Mouse (Mus musculus) forebrain, postnatal 0 days (tissue): ENCODE measurements around the gene Ptprn2. TPM values are rescaled to one million over a fixed set of nuclear protein-coding genes. Genes with fewer than 3 reads are reported as not detected.

ENCODE experiments used
- ATAC-seq: fragments of 200-750 bp; cut with Nextera tagmentation; 2 replicates; pipeline ENCODE4 v1.8.0; 2017; ENCODE audit warnings: mild to moderate bottlenecking, moderate library complexity
- DNase-seq: peaks from one replicate; pipeline ENCODE4 v3.0.0-alpha.2; 2015
- H3K27ac ChIP-seq: fragments of 300-500 bp; sonication (generic); 2 replicates; pipeline ENCODE4 v1.5.1; 2014; ENCODE audit warnings: low read depth, mild to moderate bottlenecking, antibody characterized with exemption, low read length, moderate library complexity, mixed read lengths
- H3K27me3 ChIP-seq: fragments of 300-500 bp; sonication (generic); 2 replicates; pipeline ENCODE4 v1.6.1; 2014; ENCODE audit warnings: mild to moderate bottlenecking, low read length, mixed read lengths; ENCODE audit not compliant: insufficient read depth
- H3K36me3 ChIP-seq: fragments of 300-500 bp; sonication (generic); 2 replicates; pipeline ENCODE4 v1.6.1; 2014; ENCODE audit warnings: mild to moderate bottlenecking, moderate library complexity; ENCODE audit not compliant: insufficient read depth
- H3K4me1 ChIP-seq: fragments of 300-500 bp; sonication (generic); 2 replicates; pipeline ENCODE4 v1.6.1; 2014; ENCODE audit warnings: antibody characterized with exemption; ENCODE audit not compliant: insufficient read depth
- H3K4me2 ChIP-seq: fragments of 300-500 bp; sonication (generic); 2 replicates; pipeline ENCODE4 v1.6.1; 2014; ENCODE audit warnings: low read depth, mild to moderate bottlenecking, moderate library complexity
- H3K4me3 ChIP-seq: fragments of 300-500 bp; sonication (generic); 2 replicates; pipeline ENCODE4 v1.5.1; 2014; ENCODE audit warnings: low read depth, low read length, mixed read lengths
- H3K9ac ChIP-seq: fragments of 300-500 bp; sonication (generic); 2 replicates; pipeline ENCODE4 v1.6.1; 2014; ENCODE audit warnings: mild to moderate bottlenecking
- H3K9me3 ChIP-seq: fragments of 300-500 bp; sonication (generic); 2 replicates; pipeline ENCODE4 v1.6.1; 2016; ENCODE audit warnings: low read length
- CTCF ChIP-seq: sonication (generic); IDR thresholded peaks from 2 replicates; pipeline ENCODE4 v1.5.1; 2016; ENCODE audit warnings: antibody characterized with exemption, control low read depth, low read depth
- WGBS: fragments of 180-500 bp; shearing (Covaris S2); extraction: QIAGEN DNeasy Blood & Tissue Kit; methylation state at CpG from one replicate; pipeline ENCODE4 v1.1.7; 2014; 5-methylcytosine and 5-hydroxymethylcytosine counted together
- polyA plus RNA-seq: library from polyadenylated mRNA; unstranded; fragments of >200 nt; fragmentation: Nextera tagmentation; extraction: Ambion mirVana; gene quantifications from 2 replicates; pipeline ENCODE4 v1.2.1, GENCODE M21; 2015
- total RNA-seq: library from RNA; depleted of rRNA; stranded (reverse); fragments of >200 nt; gene quantifications from 2 replicates; pipeline ENCODE4 v1.2.3, GENCODE M21; 2014

Gene Ptprn2
- total and polyA plus RNA-seq, 2 experiments from 2014 or later, result 15.9 to 91.1 TPM

DNA sequence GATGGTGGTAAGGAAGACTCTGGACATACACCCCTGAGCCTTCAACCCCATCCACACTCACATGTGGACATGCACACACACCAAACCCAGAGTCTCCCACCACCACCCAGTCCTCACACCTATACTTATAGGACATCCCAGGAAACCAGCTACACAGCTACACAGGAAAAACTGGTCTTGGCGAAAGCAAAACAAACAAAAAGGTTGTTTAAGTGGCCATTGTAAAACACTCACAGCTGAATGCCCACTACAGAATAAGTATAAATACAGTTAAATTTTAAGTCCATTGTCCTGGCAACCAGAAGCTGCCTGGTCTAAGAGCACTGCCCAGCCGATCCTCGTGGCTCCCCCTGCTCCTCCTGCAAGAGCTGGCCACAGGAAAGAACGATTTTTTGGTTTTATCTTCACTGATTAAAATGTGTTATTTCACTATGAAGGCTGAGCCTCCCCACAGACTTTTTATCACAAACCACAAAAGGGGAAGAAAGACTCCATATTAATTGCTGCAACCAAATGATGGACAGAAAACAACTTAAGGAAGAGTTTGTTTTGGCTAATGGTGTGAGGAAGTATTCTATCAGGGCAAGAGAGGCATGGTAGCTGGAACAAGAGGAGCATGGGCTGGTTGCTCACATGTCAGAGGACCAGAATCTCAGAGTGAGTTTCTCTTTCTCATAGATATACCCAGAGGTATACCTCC is 722.1 kb downstream of the Ptprn2 start:
- Histone ChIP-seq H3K9ac (no peak overlapping the region), H3K9me3 (no peaks in the 10 kb centered on the region), H3K4me3 (no peak overlapping the region), H3K4me1 (peaks cover 6% of the 10 kb centered on the region; the same call in 1 of the 2 replicates), H3K27ac (no peak overlapping the region), H3K4me2 (no peak overlapping the region), H3K27me3 (no peaks in the 10 kb centered on the region), H3K36me3 (peaks cover 8% of the 10 kb centered on the region; the same call in 1 of the 2 replicates)
- WGBS, result 58% methylated on average over 4 of the region's 4 CpGs
- DNase-seq (no peak), ATAC-seq (no peak)
- TF ChIP-seq CTCF, result no peak

DNA sequence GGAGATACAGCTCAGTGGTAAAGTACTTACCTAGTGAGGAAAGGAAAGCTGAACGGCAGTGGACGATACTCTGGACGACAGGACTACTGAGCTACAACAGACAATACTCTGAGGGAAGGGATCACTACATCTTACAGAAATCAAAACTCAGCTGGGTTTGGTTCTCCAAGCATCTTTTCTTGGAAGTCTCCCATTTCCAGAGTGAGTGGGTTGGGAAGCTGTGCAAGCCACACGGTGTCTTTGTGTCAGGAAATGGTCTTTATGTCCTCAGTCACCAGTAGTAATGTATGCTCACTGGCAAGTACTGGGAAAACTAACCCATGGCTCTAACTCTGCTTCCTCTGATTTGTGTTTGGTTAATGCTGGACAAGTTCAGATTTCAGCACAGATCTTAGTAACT is 724.9 kb downstream of the Ptprn2 start:
- no peak overlapping the region for H3K4me3 ChIP-seq
- no peak for ATAC-seq
- no peaks in the 10 kb centered on the region for H3K27me3 ChIP-seq
- no peak overlapping the region for H3K9ac ChIP-seq
- H3K9me3 ChIP-seq, result no peaks in the 10 kb centered on the region
- WGBS, result 90% methylated on average over 4 of the region's 4 CpGs
- H3K27ac ChIP-seq, result no peak overlapping the region
- no peak overlapping the region for H3K4me2 ChIP-seq
- H3K36me3 ChIP-seq, result peaks cover 11% of the 10 kb centered on the region; the same call in 1 of the 2 replicates
- no peak for TF ChIP-seq CTCF
- H3K4me1 ChIP-seq, result no peaks in the 10 kb centered on the region
- DNase-seq, result no peak

DNA sequence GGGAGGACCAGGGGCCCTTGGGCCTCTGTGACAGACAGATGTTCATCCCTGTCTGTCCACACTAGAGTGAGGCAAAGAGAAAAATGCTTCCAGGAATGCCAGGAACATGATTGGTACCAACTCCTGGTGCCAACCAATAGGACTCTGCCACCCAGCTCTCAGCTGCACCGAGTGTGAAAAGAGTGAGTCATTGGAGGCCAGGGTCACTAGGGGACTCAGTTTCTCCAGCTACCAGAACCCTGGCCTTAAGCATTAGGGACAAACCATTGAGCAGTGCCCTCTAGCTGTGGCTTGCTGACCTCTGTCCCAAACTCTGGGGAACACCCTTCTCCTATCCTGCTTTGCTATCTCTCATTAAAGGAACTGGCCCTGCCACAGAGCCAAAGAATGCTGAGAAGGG is 728.0 kb downstream of the Ptprn2 start:
- ATAC-seq, result no peak

DNA sequence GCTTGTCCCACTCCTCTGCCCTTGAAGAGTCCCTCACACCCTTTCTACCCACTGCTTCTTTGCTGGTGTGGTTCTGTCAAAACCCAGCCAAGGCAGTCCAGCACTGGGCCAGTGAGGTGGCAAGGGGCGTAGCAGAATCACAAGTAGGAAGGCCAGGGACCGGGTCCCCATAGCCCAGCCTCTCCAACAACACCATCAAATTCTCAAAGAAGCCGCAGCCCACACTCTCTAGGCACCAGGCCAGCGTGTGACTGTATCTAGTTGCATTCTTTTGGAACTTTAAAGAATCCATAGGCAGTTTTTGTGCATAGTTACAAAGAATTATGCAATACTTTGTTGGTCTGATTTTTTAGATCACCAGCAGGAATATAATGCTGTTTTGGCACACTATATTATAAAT is 728.8 kb downstream of the Ptprn2 start:
- DNase-seq, result no peak

More for the DNA sequence above, 728.0 kb downstream of the Ptprn2 start:
- H3K4me3 ChIP-seq, result no peak overlapping the region
- H3K36me3 ChIP-seq, result peaks cover 16% of the 10 kb centered on the region; the same call in 1 of the 2 replicates
- no peak overlapping the region for H3K4me2 ChIP-seq
- H3K9ac ChIP-seq, result no peak overlapping the region
- no peak for TF ChIP-seq CTCF
- no peak for DNase-seq
- no peaks in the 10 kb centered on the region for H3K9me3 ChIP-seq
- no peaks in the 10 kb centered on the region for H3K4me1 ChIP-seq
- H3K27me3 ChIP-seq, result no peaks in the 10 kb centered on the region
- 64% methylated on average over 1 of the region's 1 CpGs for WGBS
- no peak overlapping the region for H3K27ac ChIP-seq

DNA sequence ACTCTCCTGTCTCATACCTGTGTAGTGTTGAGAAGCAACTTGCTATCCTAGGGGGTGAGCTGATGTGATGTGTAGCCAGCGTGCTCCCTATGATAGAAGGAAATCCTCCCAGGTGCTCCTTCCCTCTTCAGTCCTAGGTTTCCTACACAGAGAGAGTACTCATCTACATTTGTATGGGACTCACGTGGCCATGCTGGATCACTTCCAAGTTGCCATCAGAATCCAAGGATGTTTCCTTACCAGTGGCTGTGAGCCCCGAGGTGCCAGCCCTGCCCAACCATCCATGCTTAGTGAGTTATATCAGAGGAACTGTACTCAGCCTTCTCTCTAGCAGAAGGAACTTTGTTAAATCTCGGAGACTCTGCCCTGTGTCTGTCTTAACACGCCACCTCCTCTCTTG is 729.4 kb downstream of the Ptprn2 start:
- no peak overlapping the region for H3K4me2 ChIP-seq
- DNase-seq (peak; percentile 54), ATAC-seq (peak; percentile 36; the same call in 1 of the 2 replicates)
- TF ChIP-seq CTCF, result no peak
- H3K9me3 ChIP-seq, result no peaks in the 10 kb centered on the region
- H3K9ac ChIP-seq, result no peak overlapping the region
- H3K27me3 ChIP-seq, result no peaks in the 10 kb centered on the region
- H3K4me1 ChIP-seq, result no peaks in the 10 kb centered on the region
- H3K4me3 ChIP-seq, result no peak overlapping the region
- 49% methylated on average over 5 of the region's 5 CpGs for WGBS
- no peak overlapping the region for H3K27ac ChIP-seq
- H3K36me3 ChIP-seq, result 0 out of 2 replicates have a peak, but pooled peaks cover 19% of the 10 kb centered on the region

More for the DNA sequence above, 728.8 kb downstream of the Ptprn2 start:
- Histone ChIP-seq H3K27me3 (no peaks in the 10 kb centered on the region), H3K4me3 (no peak overlapping the region), H3K4me2 (no peak overlapping the region), H3K36me3 (0 out of 2 replicates have a peak, but pooled peaks cover 19% of the 10 kb centered on the region), H3K4me1 (no peaks in the 10 kb centered on the region), H3K27ac (no peak overlapping the region; the same call in 1 of the 2 replicates), H3K9ac (no peak overlapping the region), H3K9me3 (no peaks in the 10 kb centered on the region)
- ATAC-seq, result peak; percentile 20; the same call in 1 of the 2 replicates
- TF ChIP-seq CTCF, result no peak
- WGBS, result 57% methylated on average over 4 of the region's 4 CpGs

DNA sequence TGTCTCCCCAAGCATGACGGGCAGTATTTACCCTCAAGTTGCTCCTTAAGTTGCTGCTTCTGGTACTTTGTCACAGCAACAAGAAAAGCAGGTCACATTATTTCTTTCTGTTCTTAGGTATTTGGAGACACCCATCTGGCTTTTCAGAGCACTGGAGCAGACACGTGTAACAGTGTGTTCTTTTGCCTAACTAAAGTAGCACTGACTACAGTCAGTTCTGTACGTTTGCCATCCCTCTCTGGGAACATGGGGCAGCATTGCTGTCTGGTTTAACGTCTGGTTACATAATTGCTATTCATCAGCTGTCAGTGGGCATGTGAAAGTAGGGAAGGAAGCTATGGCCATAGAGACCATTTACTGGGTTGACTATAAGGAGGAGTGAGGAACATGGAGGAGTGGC is 736.4 kb downstream of the Ptprn2 start:
- 65% methylated on average over 4 of the region's 4 CpGs for WGBS
- no peak for DNase-seq

DNA sequence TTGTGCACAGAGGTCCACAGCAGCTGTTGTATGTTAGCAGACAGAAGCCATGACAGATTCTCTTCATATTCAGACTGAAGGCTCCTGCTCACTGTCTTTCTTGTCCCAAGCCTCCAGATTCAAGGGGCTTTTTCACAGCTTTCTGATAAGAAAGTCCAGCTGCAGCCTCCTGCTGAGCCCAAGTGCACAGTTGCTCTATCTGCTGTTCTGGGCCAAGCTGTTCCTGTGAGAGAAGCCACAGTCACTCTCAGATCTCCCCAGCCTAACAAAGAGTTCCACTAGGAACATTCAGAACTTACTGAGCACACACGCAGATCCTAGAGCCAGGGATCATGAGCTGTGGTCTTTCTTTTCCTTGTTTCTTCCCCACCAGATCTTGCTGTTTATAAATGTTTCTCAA is 738.5 kb downstream of the Ptprn2 start:
- no peak overlapping the region for H3K27ac ChIP-seq
- peaks cover 11% of the 10 kb centered on the region; the same call in 1 of the 2 replicates for H3K36me3 ChIP-seq
- H3K4me3 ChIP-seq, result no peak overlapping the region
- no peak overlapping the region for H3K9ac ChIP-seq
- no peak overlapping the region for H3K4me2 ChIP-seq
- 66% methylated on average over 1 of the region's 1 CpGs for WGBS
- no peaks in the 10 kb centered on the region for H3K9me3 ChIP-seq
- H3K27me3 ChIP-seq, result no peaks in the 10 kb centered on the region
- no peak for ATAC-seq
- TF ChIP-seq CTCF, result no peak
- no peaks in the 10 kb centered on the region for H3K4me1 ChIP-seq
- DNase-seq, result no peak

More for the DNA sequence above, 736.4 kb downstream of the Ptprn2 start:
- Histone ChIP-seq H3K36me3 (0 out of 2 replicates have a peak, but pooled peaks cover 8% of the 10 kb centered on the region), H3K9ac (no peak overlapping the region), H3K4me2 (no peak overlapping the region), H3K9me3 (no peaks in the 10 kb centered on the region), H3K27me3 (no peaks in the 10 kb centered on the region), H3K27ac (no peak overlapping the region), H3K4me3 (no peak overlapping the region), H3K4me1 (no peaks in the 10 kb centered on the region)
- TF ChIP-seq CTCF, result no peak
- ATAC-seq, result no peak
